Mouse (Mus musculus) intestine, embryonic 16.5 days (tissue): ENCODE data around the gene Nfatc2. TPM values are rescaled to one million over a fixed set of nuclear protein-coding genes. Genes with fewer than 3 reads are reported as not detected.

ENCODE experiments used
- ATAC-seq: fragments of 200-750 bp; cut with Nextera tagmentation; 2 replicates; pipeline ENCODE4 v1.8.0; 2017; ENCODE audit warnings: moderate TSS enrichment, moderate library complexity
- H3K27ac ChIP-seq: fragments of 300-500 bp; sonication (generic); 2 replicates; pipeline ENCODE4 v1.5.1; 2014; ENCODE audit warnings: mild to moderate bottlenecking, low read length
- H3K27me3 ChIP-seq: fragments of 300-500 bp; sonication (generic); replicated peaks from 2 replicates; pipeline ENCODE4 v1.6.1; 2014; ENCODE audit warnings: low read length, control low read depth, mixed read lengths; ENCODE audit not compliant: control insufficient read depth, insufficient read depth
- H3K36me3 ChIP-seq: fragments of 300-500 bp; sonication (generic); 2 replicates; pipeline ENCODE4 v1.6.1; 2014; ENCODE audit warnings: low read length, control low read depth; ENCODE audit not compliant: control insufficient read depth, insufficient read depth
- H3K4me1 ChIP-seq: fragments of 300-500 bp; sonication (generic); 2 replicates; pipeline ENCODE4 v1.6.1; 2014; ENCODE audit warnings: low read length, control low read depth, mixed read lengths; ENCODE audit not compliant: control insufficient read depth, insufficient read depth
- H3K4me2 ChIP-seq: fragments of 300-500 bp; sonication (generic); 2 replicates; pipeline ENCODE4 v1.6.1; 2014; ENCODE audit warnings: low read depth, low read length, control low read depth
- H3K4me3 ChIP-seq: fragments of 300-500 bp; sonication (generic); 2 replicates; pipeline ENCODE4 v1.5.1; 2014; ENCODE audit warnings: mild to moderate bottlenecking, low read length
- H3K9ac ChIP-seq: fragments of 300-500 bp; sonication (generic); 2 replicates; pipeline ENCODE4 v1.6.1; 2014; ENCODE audit warnings: low read depth, low read length
- H3K9me3 ChIP-seq: fragments of 300-500 bp; sonication (generic); 2 replicates; pipeline ENCODE4 v1.6.1; 2016; ENCODE audit warnings: low read length, control low read depth; ENCODE audit not compliant: control insufficient read depth
- WGBS: fragments of 180-500 bp; shearing (Covaris S2); extraction: QIAGEN DNeasy Blood & Tissue Kit; methylation state at CpG from one replicate; pipeline ENCODE4 v1.1.7; 2014; 5-methylcytosine and 5-hydroxymethylcytosine counted together
- polyA plus RNA-seq: library from polyadenylated mRNA; unstranded; fragments of >200 nt; fragmentation: Nextera tagmentation; extraction: Ambion mirVana; gene quantifications from 2 replicates; pipeline ENCODE4 v1.2.1, GENCODE M21; 2015

Gene Nfatc2
- polyA plus RNA-seq, 1 experiment from 2014 or later = 1.6 TPM

DNA sequence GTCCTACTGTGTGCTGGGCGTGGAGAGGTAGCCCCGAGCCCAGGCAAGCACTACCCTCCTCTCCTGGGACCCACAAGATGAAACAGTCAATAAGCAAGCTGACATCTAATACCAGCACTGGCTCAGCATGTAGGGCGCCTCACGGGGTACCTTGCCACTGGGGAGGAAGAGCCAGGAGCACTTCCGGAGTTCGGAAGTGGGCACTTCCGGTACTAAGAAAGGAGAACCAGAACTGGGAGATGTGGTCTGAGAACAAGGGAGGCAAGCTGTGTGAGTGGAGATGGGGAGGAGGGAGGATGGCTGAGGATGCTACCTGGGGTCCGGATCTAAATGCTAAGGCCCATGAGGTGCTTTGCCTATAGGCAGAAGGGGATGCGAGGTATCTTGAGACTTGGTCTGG is 128.0 kb downstream of the Nfatc2 start:
- no peaks in the 10 kb centered on the region for H3K9me3 ChIP-seq
- H3K4me1 ChIP-seq = peaks cover 5% of the 10 kb centered on the region
- no peak for ATAC-seq
- no peak overlapping the region for H3K4me3 ChIP-seq
- H3K4me2 ChIP-seq = no peak overlapping the region
- no peak overlapping the region for H3K27ac ChIP-seq
- no peaks in the 10 kb centered on the region for H3K36me3 ChIP-seq
- no peak overlapping the region for H3K9ac ChIP-seq
- no peaks in the 10 kb centered on the region for H3K27me3 ChIP-seq
- 69% methylated on average over 9 of the region's 9 CpGs for WGBS

DNA sequence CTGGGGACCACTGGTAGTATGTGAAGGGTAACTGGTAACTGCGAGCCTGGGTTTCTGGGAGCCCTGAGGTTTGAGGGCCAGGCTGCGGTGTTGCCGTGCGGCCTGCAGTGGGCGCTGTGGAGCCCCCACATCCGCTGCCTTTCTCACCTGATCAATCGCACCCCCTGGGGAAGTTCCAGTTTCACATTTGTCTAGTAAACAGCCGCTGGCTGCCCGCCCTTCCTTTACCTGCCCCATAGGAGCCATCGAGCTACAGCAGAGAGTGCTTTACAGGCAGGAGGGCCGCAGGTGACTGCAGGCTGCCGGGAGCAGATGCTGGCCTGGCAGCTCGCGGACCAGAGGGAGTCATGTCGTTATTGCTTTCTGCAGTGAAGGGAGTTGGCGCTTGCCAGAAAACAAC is 128.6 kb downstream of the Nfatc2 start:
- peak overlapping the region; percentile 62 for H3K4me2 ChIP-seq
- 5% methylated on average over 16 of the region's 16 CpGs for WGBS
- H3K9me3 ChIP-seq = no peaks in the 10 kb centered on the region
- no peak overlapping the region for H3K27ac ChIP-seq
- H3K36me3 ChIP-seq = no peaks in the 10 kb centered on the region
- peak overlapping the region; percentile 46 for H3K4me3 ChIP-seq
- H3K9ac ChIP-seq = peak overlapping the region; percentile 70
- H3K4me1 ChIP-seq = peaks cover 5% of the 10 kb centered on the region
- H3K27me3 ChIP-seq = no peaks in the 10 kb centered on the region
- ATAC-seq = peak; percentile 66

DNA sequence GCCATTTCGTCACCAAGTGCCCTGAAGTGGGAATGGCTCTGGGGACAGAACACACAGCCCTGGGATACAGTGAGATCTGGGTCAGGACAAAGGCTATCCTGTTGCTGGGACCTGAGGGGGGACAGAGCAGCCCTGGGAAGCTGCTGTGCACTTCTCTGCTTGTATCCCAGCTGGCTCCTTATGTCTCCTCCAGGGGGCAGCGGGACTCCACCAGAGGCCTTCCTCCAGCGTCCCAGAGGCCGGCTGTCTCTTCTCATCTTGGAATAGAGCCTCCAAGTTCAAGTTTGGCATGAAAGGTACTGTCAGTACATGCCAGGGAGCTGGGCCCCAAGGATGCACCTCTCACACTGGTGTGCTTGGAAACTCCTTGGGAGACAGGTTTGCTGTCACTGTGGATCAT is 132.4 kb downstream of the Nfatc2 start:
- no peak overlapping the region for H3K4me2 ChIP-seq
- no peaks in the 10 kb centered on the region for H3K9me3 ChIP-seq
- H3K4me3 ChIP-seq = no peak overlapping the region
- H3K27ac ChIP-seq = no peak overlapping the region
- H3K4me1 ChIP-seq = peaks cover 5% of the 10 kb centered on the region
- H3K27me3 ChIP-seq = no peaks in the 10 kb centered on the region
- 7% methylated on average over 4 of the region's 4 CpGs for WGBS
- no peak overlapping the region for H3K9ac ChIP-seq
- ATAC-seq = peak; percentile 57
- no peaks in the 10 kb centered on the region for H3K36me3 ChIP-seq

DNA sequence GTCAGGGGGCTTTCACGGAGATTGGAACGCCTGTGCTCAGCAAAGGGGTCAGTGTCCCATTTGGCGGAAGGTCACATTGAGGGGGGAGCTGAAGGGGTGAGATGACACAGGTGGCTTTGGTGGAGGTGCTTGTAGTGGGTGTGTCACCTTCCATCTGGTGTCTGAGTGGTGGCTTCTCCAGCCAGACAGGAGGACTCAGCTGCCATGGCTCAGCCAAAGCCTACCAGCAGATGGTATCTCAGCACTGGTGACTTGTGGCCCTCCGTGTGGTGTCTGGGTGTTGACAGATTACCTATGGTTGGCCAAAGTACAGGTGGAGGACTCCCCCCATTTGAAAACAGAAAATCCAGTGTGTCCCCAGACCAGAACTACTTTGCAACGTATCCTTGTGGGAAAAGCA is 134.3 kb downstream of the Nfatc2 start:
- Histone ChIP-seq H3K27me3 (no peaks in the 10 kb centered on the region), H3K9ac (no peak overlapping the region), H3K4me3 (no peak overlapping the region), H3K9me3 (no peaks in the 10 kb centered on the region), H3K4me1 (no peaks in the 10 kb centered on the region), H3K36me3 (no peaks in the 10 kb centered on the region), H3K27ac (no peak overlapping the region), H3K4me2 (no peak overlapping the region)
- no peak for ATAC-seq
- WGBS = 75% methylated on average over 5 of the region's 5 CpGs

DNA sequence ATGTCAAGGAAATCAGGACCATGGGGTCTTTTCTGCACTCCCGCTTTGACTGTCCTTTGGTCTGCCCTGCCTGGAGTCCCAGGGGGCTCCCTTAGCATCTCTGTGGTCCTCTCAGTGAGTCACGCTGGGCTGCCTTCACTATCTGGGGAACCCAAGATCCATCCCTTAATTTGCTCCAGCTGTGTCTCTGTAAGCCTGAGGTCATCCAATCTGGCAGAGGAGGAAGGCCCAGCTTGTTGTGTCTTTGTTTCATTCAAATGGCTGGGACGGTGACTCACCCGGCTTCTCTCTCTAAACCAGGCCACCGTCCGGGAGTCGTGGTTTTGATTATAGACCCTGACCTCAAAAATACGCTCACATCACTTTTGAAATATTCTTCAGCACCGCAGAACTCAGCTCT is 135.4 kb downstream of the Nfatc2 start:
- Histone ChIP-seq H3K9ac (no peak overlapping the region), H3K4me1 (no peaks in the 10 kb centered on the region), H3K36me3 (no peaks in the 10 kb centered on the region), H3K27ac (no peak overlapping the region), H3K4me2 (no peak overlapping the region), H3K27me3 (no peaks in the 10 kb centered on the region), H3K9me3 (no peaks in the 10 kb centered on the region), H3K4me3 (no peak overlapping the region)
- no peak for ATAC-seq
- WGBS = 67% methylated on average over 9 of the region's 9 CpGs

DNA sequence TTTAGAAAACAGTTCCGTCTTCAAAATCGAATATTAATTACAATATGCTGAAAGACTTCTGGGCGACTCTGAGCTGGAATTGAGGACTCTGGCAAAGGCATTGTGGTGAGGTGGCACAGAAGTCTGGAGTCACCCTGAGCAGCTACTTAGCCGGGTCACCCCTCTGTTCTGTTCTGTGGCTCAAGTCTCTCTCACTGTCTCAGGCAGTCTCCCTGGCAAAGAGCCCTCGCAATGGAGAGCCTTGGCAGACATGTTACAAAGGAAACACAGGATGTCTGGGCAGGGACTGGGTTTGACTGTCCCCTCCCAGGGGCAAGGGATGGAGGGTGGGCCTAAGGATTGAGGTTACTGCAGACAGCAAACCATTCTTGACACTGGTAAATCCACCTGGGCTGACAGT is 135.8 kb downstream of the Nfatc2 start:
- Histone ChIP-seq H3K4me3 (no peak overlapping the region), H3K27me3 (no peaks in the 10 kb centered on the region), H3K9ac (no peak overlapping the region), H3K27ac (no peak overlapping the region), H3K36me3 (no peaks in the 10 kb centered on the region), H3K4me2 (no peak overlapping the region), H3K9me3 (no peaks in the 10 kb centered on the region), H3K4me1 (no peaks in the 10 kb centered on the region)
- no peak for ATAC-seq
- 75% methylated on average over 5 of the region's 5 CpGs for WGBS

DNA sequence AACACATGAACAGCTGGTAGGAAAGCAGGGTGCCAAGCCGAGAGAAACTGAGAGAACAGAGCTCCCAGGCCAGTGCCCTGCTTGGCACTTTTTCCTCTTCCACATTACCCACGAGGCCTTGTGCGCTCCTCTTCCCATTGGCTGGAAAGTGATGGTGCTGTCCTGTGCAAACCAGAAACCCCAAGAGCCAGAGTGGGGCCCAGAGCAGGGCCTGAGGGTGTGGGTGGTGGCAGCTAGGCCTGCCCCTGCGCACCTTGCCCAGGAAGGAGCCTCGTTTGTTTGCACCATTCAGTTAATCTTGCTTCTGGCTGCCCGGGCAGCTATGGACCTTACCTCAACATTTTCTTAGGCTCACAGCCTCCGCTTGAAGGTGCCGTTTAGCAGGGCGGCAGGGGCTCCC is 139.6 kb downstream of the Nfatc2 start:
- no peak overlapping the region for H3K27ac ChIP-seq
- H3K9me3 ChIP-seq = no peaks in the 10 kb centered on the region
- H3K4me3 ChIP-seq = no peak overlapping the region
- 0 out of 2 replicates have a peak, but pooled peaks have one; percentile 29 for ATAC-seq
- no peak overlapping the region for H3K9ac ChIP-seq
- no peak overlapping the region for H3K4me2 ChIP-seq
- H3K4me1 ChIP-seq = no peaks in the 10 kb centered on the region
- 69% methylated on average over 9 of the region's 9 CpGs for WGBS
- no peaks in the 10 kb centered on the region for H3K36me3 ChIP-seq
- no peaks in the 10 kb centered on the region for H3K27me3 ChIP-seq

DNA sequence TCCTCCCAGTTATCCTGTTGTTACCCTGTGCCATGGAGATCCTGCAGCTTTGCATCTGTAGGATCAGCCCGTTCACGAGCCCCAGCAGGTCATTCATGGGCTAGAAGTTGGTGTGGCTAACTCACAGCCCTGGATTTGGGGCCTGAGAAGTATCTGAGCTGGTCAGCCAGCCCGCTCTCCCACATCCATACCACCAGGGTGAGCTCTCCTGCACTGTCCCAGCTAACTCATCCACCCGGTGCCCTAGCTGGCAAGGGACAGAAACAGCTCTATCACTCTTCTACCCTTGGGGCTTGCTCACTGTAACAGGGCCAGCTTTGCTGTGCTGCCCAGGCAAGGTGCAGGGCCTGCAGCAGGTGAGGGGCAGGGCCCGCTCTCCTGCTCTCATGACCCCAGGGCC is 141.8 kb downstream of the Nfatc2 start:
- no peaks in the 10 kb centered on the region for H3K27me3 ChIP-seq
- no peaks in the 10 kb centered on the region for H3K4me1 ChIP-seq
- H3K4me2 ChIP-seq = no peak overlapping the region
- no peak overlapping the region for H3K4me3 ChIP-seq
- no peaks in the 10 kb centered on the region for H3K36me3 ChIP-seq
- H3K9me3 ChIP-seq = no peaks in the 10 kb centered on the region
- H3K9ac ChIP-seq = no peak overlapping the region
- ATAC-seq = no peak
- H3K27ac ChIP-seq = no peak overlapping the region
- WGBS = 69% methylated on average over 5 of the region's 5 CpGs

DNA sequence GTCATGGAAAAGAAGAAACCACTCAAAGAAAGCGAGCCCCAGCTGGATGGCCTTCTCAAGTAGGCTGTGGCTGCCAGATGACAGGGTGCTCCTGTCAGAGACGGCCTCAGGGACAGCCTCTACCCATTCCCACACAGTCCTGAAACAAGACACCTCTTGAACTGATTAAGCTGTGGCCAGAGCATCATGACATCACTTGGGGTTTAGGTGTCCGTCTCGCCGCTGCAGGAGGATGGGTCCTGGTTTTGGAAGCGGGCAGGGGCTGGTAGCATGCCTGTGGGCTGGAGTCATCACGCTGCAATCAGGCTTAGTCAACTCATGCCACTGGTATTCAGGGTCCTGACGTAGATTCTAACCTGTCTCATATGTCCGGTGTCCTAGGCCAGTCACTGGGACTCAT is 142.9 kb downstream of the Nfatc2 start:
- no peak overlapping the region for H3K4me2 ChIP-seq
- 79% methylated on average over 9 of the region's 9 CpGs for WGBS
- H3K4me1 ChIP-seq = no peaks in the 10 kb centered on the region
- H3K36me3 ChIP-seq = no peaks in the 10 kb centered on the region
- H3K27me3 ChIP-seq = no peaks in the 10 kb centered on the region
- H3K9me3 ChIP-seq = no peaks in the 10 kb centered on the region
- no peak overlapping the region for H3K27ac ChIP-seq
- no peak overlapping the region for H3K4me3 ChIP-seq
- H3K9ac ChIP-seq = no peak overlapping the region
- ATAC-seq = no peak
